Mouse (Mus musculus) cerebellum, postnatal 36 days (tissue): ENCODE measurements around the gene Sbf1.
A peak's percentile ranks its signal among the peaks of the same experiment; 100 is the strongest.

Source experiments
- DNase-seq, 2 experiments: peaks; one replicate each; pipeline ENCODE4 v3.0.0; 2021 to 2022; ENCODE audit warnings: mixed read lengths in 2 of 2

Sbf1 gene

DNA sequence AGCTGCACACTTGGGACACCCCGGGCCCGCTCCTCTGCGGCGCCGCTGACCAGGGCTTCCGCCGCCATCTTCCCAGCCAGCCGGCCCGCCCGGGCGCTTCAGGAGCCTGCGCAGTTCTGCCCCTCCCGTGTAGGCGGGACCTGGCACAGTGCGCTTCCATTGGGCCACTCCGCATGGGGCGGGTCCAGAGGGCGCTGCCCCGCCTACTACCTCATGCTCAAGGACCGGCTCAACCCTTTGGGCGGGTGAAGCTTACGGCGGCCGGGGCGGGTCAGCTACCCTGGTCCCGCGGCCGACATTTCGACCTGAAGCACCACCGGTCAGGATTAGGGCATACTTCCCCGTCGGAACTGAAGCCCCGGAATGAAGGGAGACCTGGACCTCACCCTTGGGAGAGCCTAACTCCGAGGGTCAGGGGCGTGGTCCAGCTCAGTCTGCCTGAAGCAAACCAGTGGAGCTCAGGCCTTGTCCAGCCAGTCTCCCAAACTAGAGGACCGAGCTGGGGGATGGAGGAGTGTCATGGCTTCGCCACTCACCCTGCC, at the start of gene Sbf1:
Gene Sbf1, minus strand, starts transcription at position 122 of the 542 bp plus-strand sequence.
- DNase-seq: peak; percentile 97 to 99

DNA sequence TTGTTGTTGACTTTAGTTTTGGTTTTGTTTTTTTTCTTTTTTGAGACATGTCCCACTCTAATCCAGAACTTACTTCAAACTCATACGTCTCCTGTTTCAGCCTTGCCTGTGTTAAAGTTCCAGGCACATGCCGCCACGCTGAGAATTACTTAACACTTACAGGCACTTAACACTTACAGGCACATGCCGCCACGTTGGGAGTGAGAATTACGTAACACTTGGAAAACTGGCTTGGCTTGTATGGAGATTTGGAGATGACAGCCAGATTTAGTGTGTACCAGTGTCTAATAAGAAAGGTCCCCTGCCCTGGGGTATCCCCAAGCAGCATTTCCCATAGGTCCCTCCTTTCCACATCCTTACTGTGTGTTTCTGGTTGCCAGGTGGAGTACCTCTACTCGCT, 47.9 kb upstream of the Sbf1 start:
- DNase-seq: no peak

DNA sequence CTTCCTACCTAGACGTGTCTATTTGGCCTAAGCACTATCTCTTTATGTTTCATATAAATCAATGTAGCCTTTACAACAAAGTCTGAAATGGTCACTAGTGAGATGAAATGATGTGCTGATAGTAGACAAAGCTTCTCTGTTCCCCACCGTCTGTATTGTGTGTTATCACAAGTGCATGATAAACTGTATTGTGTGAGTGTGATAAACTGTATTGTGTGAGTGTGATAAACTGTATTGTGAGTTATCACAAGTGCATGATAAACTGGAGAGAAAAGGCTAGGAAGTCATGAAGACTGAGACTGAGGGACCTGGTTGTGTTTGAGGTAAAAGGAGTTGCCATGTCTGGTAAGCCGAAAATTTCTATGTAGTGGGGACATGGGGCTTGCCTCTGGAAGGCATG, 43.7 kb upstream of the Sbf1 start:
- no peak for DNase-seq

DNA sequence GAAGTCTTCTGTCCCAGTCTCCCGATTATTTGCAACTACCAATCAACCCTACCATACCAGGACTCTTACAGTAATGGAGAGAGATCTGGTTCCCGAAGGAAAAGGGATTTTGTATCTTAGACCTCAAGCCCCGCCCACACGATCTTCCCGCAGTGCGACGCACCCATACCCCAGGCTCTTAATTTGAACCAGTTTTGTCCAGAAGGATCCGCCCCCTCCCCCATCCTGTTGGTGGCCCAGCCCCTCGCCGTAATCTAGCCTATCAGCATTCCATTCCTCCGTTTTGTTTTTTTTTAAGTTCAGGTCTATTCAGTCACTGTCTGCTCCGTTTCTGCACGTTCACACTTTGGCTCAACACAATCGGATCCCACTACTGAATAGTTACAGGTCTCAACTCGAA, 41.3 kb upstream of the Sbf1 start:
- no peak for DNase-seq

DNA sequence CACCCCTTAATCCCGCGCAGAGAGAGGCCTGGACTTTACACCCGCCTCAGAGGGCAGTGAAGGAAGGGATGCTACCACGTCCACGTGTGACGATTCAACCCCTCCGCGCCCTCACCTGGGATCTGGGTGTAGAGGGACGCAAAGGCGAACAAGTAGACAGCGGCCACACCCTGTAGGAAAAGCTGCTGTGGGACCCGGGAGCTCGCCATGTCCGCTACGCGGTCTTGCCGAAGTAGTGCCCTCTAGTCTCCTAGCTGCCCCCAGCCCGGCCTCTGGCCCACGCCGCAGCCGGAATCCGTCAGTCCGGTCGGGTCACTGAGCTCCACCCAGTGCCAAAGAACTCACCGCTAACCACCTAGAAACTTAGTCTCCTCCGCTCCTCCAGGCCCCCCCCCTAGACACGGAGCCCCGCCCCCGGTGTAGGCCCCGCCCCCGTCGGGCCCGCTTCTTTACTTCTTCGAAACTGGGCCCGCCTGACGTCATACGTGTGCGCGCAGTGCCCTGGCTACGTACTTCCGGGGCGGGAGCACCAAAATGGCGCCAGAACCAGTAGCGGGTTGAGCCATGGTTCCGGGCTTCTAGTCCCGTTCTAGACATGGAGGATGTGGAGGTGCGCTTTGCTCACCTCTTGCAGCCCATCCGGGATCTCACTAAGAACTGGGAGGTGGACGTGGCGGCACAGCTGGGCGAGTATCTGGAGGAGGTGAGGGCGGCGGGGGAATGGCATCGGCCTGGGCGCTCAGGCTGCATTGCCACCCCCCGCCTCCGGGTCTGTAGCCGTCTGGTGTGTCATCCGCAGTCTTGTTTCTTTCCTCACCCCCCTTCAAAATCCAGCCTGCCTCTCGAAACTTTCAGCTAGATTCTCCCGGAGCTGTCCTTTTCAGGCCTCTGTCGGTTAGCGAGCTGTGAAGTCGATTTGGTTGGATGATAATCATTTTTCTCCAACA, 40.4 kb upstream of the Sbf1 start, which contains the start of the genes Lmf2 and Ncaph2:
Gene Lmf2, minus strand, starts transcription at position 419 of the 947 bp plus-strand sequence.
Gene Ncaph2, plus strand, starts transcription at position 479 of the 947 bp plus-strand sequence.
- peak; percentile 95 for DNase-seq

DNA sequence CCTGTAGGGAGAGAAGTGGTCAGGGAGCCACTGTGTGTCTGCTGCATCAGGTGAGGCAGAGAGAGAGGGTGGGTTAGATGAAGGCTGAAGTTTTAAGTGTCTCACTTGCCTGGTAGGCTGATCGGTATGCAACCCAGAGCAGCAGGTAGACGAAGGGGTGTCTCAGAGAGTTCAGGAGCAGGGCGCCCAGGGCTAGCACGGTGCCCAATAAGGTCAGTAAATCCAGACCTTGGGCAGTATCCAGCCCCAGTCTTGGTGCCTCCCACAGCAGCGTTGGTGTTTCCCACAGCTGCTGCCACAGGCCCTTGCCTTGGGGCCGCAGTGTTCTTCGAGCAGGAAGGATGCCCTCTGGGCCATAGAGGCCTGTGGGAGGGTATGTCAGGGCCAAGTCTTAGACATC, 39.3 kb upstream of the Sbf1 start:
- DNase-seq: no peak

DNA sequence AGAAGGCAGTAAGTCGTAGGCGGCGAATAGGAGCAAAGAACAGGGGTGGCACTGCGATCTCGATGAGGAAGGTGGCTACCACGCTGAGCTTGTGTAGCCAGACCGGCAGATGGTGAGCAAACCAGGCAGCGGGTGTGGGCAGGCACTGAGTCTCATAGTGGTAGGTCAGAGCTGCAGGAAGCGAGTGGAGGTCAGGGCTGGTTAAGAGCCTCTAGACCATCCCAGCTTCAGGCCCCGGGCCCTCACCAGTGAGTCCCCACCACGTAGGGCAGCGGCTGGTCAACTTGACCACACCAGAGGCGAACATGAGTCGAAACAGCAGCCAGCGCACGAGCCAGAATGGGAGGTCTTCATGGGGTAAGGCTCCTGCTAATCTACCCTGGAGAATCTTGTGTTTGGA, 38.7 kb upstream of the Sbf1 start:
- DNase-seq: no peak

DNA sequence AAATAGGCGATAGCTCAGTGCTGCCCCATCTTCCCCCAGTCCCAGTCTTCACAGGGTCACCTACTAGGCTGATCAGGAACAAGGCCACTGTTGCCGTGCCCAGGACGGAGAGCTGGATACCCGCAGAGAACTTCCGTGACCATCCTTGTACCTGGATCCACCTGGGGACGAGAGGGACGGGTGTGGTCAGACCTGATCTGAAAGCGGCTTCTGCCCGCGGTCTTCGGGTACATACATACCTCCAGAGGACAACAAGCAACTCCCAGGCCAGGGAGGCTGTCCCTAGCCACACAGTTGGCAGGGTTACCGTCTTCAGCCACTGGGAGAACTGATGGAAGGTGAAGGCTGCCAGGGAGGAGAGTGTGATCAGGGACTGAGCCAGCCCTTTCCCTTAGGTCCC, 37.7 kb upstream of the Sbf1 start:
- no peak for DNase-seq

DNA sequence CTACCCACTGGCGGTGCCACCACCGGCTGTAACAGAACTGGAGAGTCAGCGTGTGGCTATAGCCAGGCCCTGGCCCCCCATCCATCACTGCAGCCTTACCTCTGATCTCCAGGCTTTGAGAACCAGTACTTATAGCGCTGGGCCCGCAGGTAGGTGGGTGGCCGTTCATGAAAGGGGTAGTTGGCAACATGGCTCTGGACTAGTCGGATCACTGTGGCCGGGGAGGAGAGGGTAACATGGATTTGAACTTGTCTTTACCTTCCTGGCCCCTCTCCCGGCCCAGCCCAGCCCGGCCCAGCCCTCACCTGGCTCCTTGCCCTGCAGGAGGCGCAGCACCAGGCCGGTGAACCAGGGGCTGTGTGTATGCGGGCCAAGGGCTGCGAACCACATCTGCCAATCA, 36.9 kb upstream of the Sbf1 start:
- DNase-seq: no peak

DNA sequence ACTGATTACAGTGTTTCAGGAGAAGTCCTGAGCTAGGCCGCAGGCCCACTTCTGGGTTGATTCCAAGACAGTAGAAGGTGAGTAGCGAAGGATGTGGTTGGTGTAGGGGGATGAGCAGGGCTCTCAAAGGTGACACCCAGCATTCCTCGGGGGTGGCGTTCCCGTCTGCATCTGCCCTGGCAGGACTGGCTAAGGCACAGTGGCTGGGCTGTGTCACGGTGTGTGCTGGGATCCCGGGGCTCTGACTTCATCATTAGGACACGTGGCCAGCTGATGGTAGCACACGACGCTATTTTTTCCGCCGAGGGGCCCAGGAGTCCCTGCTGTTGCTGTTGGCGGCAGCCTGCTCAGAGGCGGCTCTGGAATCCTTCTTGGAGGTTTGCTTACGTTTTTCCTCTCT, 36.2 kb upstream of the Sbf1 start:
- DNase-seq: no peak

DNA sequence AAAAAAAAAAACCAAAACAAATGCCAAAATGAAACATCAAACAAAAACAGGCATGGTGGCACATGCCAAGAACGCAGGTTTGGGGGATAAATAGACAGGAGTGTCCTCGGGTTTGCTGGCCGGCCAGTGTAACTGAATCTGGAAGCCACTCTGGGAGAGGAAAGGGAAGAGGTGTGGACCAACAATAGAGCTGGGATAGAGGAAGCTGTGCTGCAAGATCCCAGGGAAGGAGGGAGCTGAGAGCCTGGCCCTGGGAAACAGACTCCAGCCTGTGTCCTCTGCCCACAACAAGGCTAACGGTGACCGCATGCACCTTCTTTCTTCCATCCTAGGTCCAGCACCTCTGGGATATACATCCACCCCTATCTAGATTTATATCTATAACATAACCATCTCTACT, 35.3 kb upstream of the Sbf1 start:
- no peak for DNase-seq

DNA sequence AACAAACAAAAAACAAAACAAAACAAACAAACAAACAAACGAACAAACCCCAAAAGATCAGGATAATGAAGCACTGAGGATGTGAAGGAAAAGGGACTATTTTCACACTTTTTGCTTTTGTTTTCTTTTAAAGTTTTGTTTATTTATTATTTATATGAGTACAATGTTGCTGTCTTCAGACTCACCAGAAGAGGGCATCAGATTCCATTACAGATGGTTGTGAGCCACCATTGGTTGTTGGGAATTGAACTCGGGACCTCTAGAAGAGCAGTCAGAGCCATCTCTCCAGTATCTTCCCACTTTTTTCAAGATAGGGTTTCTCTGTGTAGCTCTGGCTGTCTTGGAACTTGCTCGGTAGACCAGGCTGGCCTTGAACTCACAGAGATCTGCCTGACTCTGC, 28.2 kb upstream of the Sbf1 start:
- no peak for DNase-seq

DNA sequence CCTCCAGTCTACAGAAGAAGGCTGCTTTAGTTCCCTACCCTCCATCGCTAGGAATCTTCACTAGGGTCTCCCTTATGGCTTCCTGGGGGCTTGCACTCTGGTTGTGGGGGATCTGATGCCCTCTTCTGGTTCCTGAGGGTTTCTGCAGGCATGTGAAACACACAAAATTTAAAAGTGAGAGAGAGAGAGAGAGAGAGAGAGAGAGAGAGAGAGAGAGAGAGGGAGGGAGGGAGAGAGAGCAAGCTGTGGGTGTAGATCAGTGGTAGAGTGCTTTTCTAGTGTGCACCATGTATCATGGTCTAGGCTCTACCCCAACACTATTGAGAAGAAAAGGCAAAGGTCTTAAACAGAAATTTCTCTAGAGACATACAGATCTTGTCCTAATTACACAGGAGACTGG, 26.6 kb upstream of the Sbf1 start:
- DNase-seq: no peak

DNA sequence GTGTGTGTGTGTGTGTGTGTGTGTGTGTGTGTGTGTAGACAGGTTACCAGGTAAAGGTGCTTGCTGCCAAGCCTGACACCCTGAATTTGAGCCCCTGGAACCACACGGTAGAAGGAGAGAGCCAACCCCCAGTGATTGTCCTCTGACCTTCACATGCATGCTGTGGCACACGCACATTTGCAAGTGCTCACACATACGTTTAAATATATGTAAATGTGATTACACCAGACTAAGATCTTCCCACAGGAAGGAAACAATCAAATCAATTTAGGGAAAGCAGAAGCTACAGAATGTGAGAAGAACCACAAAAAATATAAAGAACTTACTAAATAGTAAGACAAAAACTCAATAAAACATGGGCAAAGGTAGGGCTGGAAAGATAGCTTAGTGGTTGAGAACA, 25.0 kb upstream of the Sbf1 start:
- no peak for DNase-seq

DNA sequence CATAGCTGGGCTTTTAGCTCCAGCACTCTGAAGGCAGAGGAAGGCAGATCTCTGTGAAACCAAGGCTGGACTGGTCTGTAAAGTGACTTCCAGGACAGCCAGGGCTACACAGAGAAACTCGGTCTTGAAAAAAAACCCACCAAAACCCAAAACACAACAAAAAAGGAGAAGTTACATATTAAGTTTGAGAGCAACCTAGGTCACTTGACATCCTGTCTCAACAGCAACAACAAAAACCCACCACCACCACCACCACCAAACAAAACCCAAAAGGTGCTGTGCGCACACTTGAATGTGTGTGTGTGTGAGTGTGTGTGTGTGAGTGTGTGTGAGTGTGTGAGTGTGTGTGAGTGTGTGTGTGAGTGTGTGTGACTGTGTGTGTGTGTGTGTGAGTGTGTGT, 24.6 kb upstream of the Sbf1 start:
- no peak for DNase-seq

DNA sequence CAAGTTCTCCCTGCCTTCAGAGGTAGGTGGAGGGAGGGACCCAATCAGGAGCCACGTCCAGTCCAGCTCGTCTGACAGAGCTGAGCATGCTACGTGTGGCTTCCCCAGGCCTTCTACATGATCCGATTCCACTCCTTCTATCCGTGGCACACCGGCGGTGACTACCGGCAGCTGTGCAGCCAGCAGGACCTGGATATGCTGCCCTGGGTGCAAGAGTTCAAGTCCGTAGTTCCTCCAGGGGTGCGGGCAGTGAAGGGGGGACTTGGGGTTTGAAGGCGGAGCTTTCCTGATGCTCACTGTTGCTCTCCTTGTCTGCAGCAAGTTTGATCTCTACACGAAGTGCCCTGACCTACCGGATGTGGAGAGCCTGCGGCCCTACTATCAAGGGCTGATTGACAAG, 21.3 kb upstream of the Sbf1 start:
- no peak for DNase-seq

DNA sequence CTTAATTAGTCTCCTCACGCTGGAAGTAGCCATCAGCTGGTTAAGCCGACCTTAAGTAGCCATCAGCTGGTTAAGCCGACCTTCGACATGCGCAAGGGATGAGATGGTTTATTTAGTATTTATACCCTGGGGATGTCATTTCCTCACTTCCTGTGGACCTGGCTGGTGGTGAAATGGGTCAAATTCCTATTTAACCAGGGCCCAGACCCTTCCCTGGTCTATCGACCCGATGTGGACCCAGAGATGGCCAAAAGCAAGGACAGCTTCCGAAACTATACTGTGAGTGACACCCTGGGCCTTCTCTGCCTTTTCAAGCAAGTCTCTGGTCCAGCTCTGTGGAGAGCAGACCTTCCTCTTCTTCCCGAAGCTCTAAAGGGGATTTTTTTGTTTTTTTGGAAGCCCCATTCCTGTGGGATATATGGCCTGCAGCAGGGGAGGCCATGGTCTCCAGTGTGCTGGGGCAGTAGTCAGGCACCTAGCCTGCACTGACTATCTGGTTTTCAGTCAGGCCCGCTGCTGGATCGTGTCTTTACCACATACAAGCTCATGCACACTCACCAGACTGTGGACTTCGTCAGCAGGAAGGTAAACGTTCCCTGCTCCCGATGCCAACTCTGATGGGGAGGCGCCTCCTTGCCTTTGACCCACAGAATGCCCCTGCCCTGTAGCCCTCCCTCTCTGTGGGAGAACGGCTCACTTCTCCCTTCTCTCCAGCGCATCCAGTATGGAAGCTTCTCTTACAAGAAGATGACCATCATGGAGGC, 19.8 kb upstream of the Sbf1 start:
- no peak for DNase-seq

DNA sequence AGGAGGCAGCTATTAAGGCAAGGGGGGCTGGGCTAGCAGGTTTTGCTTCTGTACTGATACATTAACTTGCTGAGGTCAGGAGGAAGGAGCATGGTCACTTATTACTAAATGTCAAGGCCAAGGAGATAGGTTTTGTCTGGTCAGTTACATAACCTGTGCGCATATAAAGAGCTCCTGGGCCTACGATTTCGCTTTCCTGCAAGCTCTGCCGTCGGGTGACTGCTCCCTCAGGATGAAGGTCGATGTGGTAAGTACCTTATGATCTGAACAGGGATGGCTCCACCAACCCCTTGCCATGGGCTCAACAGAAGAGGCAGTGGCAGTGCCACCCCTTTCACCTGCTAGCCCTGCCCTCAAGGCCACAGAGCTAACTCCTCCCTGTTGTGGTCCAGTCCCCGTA, 19.2 kb upstream of the Sbf1 start, which contains the start of gene Miox:
Gene Miox, plus strand, starts transcription at position 128 of the 400 bp plus-strand sequence.
- DNase-seq: no peak

DNA sequence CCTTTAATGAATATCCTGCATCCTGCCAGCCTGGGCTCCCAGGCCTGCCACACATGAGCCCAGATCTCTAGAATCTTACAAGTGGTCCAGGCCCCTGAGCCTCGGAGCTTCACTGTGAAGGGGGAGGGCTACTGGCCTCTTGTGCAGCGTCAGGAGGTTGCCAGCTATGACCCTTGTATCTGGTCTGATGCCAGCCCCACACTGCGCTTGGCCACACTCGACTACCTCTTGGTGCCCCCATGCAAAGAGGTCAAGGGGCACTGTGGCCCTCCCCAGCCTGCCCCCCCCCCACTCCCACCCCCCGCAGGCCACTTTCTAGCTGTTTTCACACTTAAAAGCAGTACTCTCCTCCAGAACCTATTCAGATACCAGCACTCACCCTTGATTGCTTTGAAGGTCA, 11.3 kb upstream of the Sbf1 start:
- no peak for DNase-seq

DNA sequence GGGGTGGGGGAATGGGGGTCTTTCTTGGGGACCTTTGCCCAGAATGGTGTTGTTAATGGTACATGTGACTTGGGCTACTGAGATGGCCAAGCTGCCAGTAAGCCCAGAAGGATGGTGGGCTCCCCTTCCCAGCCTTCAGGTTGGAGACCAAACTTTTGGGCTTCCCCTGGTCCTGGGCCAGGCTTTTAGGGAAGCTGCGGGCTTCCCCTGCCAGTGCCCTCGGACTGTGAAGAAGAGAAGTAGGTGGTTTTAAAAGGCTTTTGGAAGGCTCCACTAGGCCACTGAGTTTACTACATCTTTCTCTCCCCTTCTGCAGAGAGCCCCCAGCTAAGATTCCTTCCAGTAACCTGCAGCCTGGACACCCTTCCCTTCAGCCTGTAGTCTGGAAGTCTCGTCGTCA, 8.5 kb upstream of the Sbf1 start:
- no peak for DNase-seq

DNA sequence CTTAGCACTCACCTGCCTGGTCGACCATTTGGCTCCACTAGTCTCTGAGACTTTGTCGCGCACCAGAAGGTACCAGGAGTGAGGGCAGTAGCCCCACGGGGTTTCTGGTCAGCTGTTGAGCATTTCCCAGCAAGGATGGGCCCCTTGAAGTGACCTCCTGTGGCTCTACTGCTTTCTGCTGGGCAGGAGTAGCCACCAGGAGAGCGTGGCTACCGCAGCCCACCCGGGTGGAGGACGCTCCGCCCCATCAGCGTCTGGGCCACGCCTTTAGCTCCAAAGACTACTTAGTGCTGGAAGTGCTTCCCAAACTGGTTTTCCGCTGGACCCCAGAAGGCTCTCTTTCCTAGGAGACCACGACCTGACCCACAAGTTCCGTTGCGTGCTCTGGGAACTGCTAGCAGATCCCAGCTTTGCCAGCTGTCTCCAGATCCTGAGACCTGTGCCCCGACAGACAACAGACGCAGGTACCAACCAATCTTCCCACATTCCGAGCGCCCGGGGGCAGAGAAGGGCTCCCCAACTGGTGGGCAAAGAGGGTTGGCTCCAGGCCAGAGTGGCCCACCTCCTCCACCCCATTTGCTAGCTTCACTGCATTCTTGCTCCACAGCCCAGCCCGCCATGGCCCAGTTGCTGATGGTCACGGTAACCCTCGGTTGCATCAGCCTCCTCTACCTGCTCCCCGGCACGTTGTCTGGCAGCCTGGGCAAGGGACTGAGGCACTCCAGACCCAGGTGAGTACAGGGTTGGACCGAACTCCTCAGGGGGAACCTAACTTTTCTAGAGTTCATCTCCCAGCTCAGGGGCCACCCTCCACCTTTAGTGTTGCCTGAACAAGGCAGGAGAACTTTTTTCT, 7.8 kb upstream of the Sbf1 start, which contains the start of gene Adm2:
Gene Adm2, plus strand, starts transcription at position 51 of the 853 bp plus-strand sequence.
- DNase-seq: no peak

DNA sequence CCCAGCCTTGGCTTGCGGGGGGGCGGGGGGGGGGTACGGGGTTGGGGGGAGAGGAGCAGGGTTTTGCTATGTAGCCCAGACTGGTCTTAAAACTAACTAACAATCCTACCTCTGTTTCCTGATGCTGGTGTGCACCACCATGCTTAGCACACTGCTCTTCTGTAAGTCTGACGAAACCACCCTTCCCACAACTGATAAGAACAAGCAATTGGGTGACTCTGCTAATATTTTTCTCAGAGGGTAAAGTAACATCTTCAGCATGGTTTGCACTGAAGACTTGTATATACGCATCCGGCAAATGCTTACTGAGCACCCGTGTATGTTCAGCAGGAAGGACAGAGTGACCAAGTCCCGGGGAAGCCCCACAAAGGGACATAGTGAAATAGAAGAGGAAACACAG, 6.2 kb upstream of the Sbf1 start:
- no peak for DNase-seq
